Mouse (Mus musculus) induced T-regulatory cell, adult 2 months (primary cell): ENCODE data around the gene Ugt1a6b.
"Not testable (repeated sequence)": the region's sequence is repeated elsewhere in the genome, so short reads cannot be mapped to it uniquely, and the experiment has no call there.

Source experiments
- DNase-seq: peaks from one replicate; pipeline ENCODE4 v3.0.0-alpha.2; 2012; ENCODE audit warnings: low read depth

The Ugt1a6b gene

GRCm38 (mm10) chr1:88103019-88103418 lies at the start of gene Ugt1a6b:
Ugt1a6b (plus strand) TSS chr1:88103252.
- not testable (repeated sequence) for DNase-seq

- no peak for DNase-seq
Measured at GRCm38 (mm10) chr1:88055088-88055487, 48.0 kb upstream of the Ugt1a6b start, which contains the start of gene Ugt1a10. Ugt1a10 (plus strand) TSS chr1:88055388.

DNA sequence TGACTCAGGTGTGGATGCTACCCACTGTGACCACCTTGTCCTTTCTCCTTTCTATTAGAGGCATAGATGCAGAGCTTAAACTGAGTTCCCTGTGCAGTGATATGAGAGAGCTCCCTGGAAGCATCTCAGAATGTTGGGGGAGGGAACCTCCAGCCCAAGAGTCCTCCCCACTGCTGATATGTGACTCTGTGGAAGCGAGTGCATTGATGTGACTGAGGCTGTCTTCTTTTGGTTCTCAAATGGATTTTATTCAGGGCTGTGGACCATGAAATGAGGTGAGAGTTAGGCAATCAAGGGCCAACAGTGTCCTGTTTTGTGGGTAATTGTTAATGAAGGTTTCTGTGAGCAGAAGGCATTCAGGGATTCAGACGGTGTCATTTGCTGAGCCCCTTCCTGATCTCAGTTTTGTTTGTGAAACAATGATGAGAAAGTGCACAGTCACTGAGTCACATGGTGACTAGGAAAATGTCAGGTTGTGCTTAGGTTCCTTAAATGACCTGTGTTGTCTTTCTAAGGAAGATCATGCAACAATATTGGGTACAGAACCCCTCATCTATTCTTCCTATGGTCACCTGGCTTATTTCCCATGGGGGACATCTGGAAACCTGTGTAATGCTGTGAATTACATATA lies 36.5 kb upstream of the Ugt1a6b start:
- not testable (repeated sequence) for DNase-seq

DNA sequence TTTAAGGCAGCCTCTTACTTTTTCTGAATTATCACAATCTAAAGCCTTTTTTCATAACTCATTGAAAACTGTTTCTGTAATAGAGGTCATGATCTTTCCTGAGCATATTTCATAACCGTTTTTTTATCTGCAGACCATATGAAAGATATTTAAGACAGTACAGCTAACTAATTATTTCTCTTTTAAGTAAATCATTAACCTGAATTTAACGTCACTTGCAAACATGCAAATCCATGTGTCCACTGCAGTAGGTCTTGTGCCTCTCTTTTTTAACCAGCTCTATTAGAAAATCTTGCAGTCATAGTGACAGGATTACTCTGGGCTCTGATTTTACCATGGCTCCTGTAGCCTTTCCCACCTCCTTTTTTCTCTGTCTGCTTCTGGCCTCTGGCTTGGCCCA lies 32.6 kb upstream of the Ugt1a6b start, which contains the start of gene Ugt1a9:
TSS of gene Ugt1a9 (plus strand) at position 306 of the 400 bp plus-strand sequence.
- no peak for DNase-seq

DNA sequence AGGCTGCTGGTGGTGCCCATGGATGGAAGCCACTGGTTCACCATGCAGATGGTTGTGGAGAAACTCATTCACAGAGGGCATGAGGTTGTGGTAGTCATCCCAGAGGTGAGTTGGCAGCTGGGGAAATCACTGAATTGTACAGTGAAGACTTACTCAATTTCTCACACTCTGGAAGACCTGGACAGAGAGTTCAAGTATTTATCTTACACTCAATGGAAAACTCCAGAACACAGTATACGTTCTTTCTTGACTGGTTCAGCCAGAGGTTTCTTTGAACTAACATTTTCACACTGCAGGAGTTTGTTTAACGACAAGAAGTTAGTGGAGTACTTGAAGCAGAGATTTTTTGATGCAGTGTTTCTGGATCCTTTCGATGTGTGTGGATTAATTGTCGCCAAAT lies 32.1 kb upstream of the Ugt1a6b start:
- DNase-seq: no peak

- DNase-seq: no peak
Measured at GRCm38 (mm10) chr1:88074471-88074870, 28.6 kb upstream of the Ugt1a6b start.

DNA sequence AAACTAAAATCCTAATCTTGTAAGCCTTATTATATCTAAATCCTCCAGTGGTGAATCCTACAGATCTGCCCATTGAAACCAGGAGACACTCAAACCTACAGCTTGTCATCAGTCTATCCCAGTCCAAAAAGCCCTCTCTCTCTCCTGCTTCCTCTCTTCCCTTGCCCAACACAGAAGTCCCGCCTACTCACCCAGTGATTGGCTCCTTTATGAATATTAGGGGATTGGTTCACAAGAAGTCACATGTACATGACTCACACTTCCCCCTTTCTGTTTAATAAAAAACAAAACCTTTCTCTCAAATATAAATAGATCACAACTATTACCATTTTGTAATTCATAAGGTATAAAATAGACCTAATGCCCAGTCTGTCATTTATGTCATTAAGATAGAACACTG lies 25.9 kb upstream of the Ugt1a6b start:
- DNase-seq: no peak

GRCm38 (mm10) chr1:88081670-88082069 lies 21.4 kb upstream of the Ugt1a6b start:
- no peak for DNase-seq

- DNase-seq: no peak
Measured at GRCm38 (mm10) chr1:88086125-88086524, 16.9 kb upstream of the Ugt1a6b start.

DNA sequence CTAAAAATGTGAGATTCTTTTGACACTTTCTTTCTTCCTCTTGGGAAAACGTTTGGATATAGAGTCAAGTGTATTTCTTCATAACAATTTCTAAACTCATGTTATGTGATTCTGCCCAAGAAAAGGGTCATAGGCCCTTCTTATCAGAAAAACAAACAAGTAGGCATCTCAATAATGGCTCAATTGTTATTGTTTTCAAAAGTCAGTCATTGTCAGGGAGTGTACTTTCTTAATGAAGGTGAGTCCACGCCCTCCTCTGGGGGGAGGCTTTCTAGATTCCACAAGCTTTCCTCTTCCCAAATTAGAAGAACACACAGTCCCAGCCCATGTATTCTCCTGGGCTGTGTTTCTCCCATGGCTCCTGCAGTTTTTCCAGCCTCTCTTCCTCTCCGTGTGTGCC lies 15.5 kb upstream of the Ugt1a6b start, which contains the start of gene Ugt1a8:
TSS of gene Ugt1a8 (plus strand) at position 301 of the 400 bp plus-strand sequence.
- no peak for DNase-seq

- no peak for DNase-seq
Measured at GRCm38 (mm10) chr1:88092341-88092740, 10.7 kb upstream of the Ugt1a6b start.

- DNase-seq: peak; percentile 34
Measured at GRCm38 (mm10) chr1:88094270-88094676, 8.8 kb upstream of the Ugt1a6b start.

DNA sequence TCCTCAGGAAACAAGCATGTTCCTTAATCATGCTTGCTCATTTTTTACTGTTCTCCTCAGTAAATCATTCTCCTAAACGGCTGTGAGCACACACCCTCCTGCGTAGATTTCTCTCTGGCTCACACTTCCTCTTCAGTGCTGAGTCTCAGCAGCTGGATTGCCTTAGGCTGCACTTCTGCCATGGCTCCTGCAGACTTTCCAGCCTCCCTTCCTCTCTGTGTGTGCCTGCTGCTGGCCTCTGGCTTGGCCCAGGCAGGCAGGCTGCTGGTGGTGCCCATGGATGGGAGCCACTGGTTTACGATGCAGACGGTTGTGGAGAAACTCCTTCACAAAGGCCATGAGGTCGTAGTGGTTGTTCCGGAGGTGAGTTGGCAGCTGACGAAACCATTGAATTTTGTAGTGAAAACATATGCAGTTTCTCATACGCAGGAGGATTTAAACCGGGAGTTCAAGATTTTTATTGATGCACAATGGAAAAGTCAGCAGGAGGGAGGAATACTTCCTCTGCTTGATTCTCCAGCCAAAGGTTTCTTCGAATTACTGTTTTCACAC lies 8.0 kb upstream of the Ugt1a6b start, which contains the start of gene Ugt1a7c:
TSS of gene Ugt1a7c (plus strand) at position 122 of the 552 bp plus-strand sequence.
- peak; percentile 7 for DNase-seq

DNA sequence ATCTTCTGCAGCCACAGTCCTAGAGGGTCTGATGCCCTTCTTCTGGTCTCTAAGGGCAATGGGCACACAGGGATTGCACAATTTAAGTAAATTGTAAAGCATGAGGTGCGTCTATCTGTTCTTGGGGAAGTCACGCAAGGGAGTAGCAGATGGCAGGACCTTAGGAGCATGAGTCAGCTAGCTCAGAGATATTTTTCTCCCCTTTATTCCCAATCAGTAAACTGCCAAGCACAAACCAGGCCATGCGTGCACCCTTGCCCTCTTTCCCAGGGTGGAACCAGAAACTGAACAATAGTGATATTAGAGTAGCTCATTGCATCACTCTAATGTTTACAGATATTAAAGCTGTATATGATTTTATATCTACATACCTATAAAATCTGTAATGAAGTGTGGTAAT lies 4.5 kb upstream of the Ugt1a6b start:
- not testable (repeated sequence) for DNase-seq

GRCm38 (mm10) chr1:88099691-88100090 lies 3.4 kb upstream of the Ugt1a6b start:
- DNase-seq: not testable (repeated sequence)

- not testable (repeated sequence) for DNase-seq
Measured at GRCm38 (mm10) chr1:88103697-88104468, 831 bp downstream of the Ugt1a6b start.

DNA sequence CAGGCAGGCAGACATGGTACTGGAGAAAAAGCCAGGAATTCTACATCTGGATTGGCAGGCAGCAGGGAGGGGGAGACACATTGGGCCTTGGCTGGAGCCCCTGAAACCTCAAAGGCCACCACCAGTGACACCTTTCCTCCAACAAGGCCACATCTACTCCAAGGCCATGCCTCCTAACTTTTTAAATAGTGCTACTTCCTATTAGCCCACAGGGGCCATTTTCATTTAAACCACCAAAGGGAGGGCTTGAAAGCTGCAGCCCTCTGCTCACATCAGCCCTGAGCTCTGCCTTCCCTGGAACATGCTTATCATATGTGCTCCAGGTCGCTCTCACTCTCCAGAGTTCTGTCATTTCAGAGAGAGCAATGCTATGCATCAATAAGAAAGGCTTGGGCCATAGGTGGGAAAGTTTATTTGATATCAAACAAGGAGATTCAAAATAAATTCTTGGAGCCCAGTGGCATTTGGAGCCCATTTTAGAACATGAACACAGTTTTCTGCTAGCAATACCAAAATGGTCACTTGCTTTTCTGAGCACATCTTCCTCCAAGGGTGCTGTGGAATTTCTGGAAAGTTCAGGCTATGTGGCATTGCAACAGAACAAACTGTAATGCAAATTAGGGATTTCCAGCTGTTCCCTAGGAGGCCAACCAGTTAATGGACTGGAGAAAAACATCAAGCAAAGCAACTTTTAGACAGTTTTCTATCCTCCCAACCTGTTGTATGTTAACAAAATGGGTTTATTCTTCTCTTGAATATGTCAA lies 1.8 kb downstream of the Ugt1a6b start:
- no peak for DNase-seq

- no peak for DNase-seq
Measured at GRCm38 (mm10) chr1:88105656-88106055, 2.6 kb downstream of the Ugt1a6b start.

DNA sequence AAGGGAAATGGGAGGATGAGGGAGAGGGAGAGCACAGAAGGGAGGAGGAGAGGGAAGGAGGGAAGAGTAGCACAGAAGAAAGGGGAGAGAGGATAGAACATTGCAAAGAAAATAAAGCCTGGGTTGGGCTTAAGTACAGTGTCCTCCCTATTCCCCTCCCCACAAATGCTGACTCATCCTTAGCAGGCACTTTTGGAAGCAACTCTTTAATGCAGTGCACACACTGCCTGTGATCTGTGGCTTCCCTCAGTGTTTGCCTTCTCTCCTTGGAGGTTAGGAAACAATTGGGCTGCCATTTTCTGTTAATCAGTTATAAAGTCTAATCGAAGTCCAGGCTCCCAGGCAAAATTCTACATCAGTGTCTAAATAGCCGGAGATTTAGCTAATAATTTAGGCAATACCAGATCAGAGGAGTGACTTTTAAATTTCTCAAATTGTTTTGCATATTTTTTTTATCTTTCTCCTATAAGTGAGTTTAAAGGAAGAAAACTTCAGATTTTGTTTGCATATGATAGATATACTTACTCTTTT lies 6.0 kb downstream of the Ugt1a6b start:
- DNase-seq: not testable (repeated sequence)

DNA sequence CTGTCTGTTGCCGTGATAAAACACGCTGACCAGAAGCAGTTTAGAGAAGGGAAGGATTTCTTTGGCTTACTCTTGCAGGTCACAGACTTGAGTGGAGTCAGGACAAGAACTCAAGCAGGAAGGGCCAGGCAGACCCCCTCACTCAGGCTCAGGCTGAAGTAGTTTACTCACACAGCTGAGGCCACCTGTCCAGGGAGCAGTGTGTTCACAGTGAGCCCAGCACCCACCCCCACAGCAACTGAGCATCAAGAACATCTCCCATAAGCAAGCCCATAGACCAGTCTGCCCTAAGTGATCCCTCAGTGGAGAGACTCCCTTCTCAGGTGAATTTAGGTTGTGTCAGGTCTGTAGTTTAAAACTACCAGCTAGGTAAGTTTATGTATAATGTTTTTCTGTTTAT lies 6.6 kb downstream of the Ugt1a6b start:
- not testable (repeated sequence) for DNase-seq

DNA sequence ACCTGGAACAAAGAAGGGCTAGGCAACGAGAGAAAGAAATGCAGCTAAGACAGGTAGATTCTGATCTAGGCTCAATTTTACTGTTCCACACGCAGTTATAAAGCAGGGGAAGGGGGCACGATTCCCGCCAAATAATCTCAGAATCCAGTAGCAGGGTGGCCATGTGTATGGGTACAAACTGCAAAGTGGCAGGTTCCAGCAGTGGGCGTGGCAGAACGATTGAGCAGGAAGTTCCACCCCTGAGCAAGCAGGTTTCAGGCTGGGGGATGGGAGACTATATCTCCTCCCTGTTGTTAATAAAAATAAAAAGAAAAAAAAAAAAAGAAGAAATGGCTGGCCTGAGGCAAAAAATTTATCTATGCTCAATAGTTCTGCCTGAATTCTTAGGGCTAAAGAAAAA lies 9.7 kb downstream of the Ugt1a6b start:
- DNase-seq: not testable (repeated sequence)

GRCm38 (mm10) chr1:88120550-88120949 lies 17.5 kb downstream of the Ugt1a6b start:
- not testable (repeated sequence) for DNase-seq
